Mouse (Mus musculus): ENCODE measurements around the gene Pde9a.

DNA sequence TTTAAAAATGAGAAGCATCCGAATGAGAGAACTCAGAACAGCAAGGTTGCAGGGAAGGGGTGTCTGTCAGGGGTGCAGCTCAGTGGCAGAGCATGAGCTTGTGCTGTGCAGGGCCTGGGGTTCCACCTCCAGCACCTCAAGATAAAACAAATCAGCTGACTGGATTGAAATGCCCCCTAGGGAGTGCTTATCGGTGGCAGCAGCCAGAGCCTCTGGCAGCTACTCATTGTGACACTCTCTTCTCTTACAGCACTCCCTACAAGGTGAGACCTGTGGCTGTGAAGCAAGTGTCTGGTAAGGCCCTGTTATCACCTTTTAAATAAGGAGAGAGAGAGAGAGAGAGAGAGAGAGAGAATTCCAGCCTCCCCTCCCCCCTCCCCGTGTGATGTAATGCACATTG, 34.0 kb downstream of the Pde9a start:
- TF ChIP-seq CTCF (IDR thresholded peaks at IDR 0.05; ENCODE audit: low read depth, low read length): no peak
- TF ChIP-seq POLR2A (IDR thresholded peaks at IDR 0.05; ENCODE audit: borderline replicate concordance, low read depth, low read length): no peak

All from bone marrow macrophage, adult 2 months (primary cell).